Mouse (Mus musculus): ENCODE data around the gene Gm36028.

The Gm36028 gene

DNA sequence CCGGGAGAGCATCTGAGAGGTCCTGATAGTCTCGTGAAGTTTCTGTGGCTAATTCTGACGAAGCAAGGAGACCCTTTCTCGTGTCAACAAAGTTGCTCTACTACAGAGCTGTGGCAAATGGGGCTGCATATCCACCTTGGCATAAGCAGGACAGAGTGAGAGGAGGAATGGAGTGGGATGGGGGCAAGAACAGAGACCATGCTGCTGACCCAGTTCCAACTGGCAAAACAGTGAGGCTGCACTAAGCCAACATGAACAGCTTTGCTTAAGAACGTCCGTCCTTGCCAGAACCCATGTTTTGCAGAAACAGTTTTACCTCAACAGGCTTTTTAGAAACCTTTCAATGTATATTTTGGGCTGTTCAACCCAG is 51.3 kb downstream of the Gm36028 start:
- DNase-seq (ENCODE audit: low spot score): no peak

DNA sequence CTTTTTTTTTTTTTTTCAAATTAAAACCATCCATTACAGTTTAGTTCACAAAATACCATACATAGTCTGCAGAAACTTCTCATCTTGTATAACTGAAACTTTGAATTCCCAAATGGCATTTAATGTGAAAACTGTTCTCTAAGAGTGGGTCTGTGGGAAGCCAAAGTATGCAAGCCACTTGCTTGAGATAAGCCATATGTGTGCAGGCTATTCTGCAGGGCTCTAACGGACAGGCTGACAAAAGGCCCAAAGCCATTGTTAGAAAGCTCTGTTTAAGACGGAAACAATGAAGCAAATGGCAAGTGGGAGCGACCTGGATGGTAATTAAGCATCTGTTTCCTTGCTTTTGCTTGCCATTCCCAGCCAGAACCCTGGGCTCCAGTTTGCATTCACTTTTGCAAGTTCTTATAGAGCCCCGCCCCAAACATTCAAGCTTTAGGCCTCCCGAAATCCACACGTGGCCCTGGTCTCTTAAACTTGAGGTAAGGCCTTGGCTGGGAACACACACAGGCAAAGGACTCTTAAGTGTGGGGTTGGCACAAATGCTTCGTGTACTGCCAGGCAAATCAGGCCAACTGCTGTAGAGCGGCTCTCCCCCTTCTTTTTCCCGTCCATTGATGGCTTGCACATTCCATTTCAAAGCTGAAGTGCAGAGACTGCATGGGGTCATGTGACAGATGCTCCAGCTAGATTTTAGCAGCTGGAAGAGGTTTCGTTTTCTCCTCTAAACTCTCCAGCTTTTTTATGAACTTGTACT is 51.9 kb downstream of the Gm36028 start:
- DNase-seq (ENCODE audit: low spot score): no peak

DNA sequence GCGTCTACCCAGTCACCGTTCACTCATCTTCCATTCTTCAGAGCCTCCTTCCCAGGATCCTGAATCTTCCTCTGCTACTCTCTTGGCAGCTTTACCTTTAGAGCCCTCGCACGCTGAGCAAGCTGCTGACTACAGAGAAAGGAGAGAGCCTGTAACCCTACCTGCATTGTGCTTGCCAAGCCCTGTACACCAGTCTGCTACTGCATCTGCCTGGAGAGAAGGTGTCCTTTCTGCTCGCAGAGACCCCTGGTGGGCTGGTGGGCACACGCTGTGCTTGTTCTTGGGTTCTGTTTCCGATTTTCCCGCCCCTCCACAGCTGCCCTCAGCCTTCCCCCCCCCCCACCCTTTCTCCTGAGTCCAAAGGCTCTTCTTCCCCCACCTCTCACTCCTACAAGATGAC is 53.7 kb downstream of the Gm36028 start:
- no peak for DNase-seq (ENCODE audit: low spot score)

DNA sequence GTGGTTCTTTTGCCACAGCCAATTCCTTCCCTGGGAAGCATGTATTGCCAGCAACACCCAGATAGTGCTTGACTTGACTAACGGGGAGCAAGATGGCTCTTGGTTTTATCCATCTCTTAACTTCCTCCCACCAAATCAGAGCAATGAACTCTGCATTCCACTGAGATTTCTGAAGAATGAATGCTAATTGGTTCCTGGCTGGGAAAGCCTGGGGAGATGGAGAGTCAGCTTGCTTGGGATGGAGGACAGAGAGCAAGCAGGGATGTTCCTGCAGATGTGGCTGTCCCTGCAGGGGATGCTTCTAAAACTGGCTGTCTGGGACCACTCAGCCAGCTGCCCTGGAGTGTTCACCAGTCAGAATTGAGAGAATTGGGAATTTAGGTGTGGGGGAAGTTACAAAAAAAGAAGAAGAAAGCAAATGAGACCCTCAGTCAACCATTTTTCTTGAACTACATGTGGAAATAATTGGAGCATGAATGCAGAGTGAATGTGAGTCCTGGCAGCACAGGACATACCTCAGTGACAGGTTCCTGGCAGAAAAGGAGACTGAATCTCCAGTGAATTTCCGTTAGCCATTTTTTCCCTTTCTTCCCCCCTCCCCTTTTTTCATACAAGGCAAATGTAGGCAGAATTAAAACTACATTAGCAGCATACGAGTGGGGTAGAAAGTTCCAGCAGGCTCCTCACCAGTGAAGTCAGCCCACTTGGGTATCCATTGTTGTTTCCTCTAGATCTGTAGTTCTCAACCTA is 55.0 kb downstream of the Gm36028 start:
- DNase-seq (ENCODE audit: low spot score): no peak

DNA sequence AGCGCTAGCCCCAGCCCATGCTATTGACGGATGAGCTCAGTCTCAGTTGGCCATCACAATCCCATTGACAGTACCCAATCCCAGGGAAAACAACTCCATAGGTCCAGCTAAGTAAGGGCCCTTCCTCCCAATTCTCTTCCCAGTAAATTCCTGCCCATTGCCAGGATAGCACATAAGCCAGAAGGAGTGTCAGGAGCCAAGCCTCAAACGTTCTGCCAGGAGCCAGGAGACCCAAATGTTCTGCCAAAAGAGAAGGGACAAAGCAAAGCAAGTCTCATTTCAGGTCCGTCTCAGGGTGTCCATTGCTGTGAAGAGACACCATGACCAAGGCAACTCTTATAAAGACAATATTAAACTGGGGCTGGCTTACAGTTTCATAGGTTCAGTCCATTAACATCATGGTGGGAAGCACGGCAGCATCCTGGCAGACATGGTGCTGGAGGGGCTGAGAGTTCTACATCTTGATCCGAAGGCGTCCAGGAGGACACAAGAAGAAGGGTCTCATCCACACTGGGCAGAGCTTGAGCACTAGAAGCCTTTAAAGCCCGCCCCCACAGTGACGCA is 57.5 kb downstream of the Gm36028 start:
- no peak for DNase-seq (ENCODE audit: low spot score)

DNA sequence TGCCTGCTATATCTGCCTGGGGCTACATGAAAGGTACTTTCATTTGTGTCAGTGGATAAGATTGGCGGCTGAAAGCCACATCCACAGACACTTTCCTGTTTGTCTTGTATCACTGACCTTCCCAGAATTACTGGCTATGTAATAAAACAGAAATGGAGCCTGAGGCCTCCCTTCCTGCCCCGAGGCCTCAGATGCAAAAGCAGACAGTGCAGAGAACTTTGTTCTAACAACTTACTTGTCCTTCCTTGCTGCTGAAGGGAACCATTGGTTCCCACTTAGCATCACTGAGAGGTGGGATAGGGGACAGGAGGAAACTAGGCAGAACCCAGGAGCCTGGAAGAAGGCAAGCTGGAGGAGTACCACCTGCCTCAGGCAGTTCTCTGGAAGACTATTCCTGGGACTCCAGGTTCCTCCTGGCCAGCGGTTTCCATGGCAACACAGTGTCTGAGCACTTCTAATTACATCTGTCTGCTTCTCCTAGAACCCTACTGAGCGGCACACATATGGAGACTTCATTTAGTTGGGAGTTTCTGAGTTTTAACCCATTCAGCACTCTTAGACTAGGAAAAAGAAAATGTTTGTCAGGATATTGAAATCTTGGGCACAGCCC is 58.2 kb downstream of the Gm36028 start:
- no peak for DNase-seq (ENCODE audit: low spot score)

DNA sequence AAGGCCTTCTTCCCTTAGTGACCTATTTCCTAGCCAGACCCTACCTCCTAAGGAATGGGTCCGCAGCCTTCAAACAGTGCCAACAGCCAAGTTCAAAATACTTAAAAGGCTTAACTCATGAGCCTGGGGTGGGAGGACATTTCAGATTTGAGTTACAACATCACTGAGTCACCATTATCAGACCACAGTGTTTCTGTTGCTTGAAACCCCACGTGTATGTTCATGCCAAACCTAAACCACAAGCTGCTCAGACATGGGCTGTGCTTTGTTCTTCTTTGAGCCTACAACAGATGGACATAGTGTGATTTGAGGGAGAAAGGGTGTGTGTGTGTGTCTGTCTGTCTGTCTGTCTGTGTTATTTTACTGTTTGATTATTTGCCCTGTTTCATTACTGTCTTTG is 59.8 kb downstream of the Gm36028 start:
- DNase-seq (ENCODE audit: low spot score): no peak
